Mouse (Mus musculus): ENCODE measurements around the gene Slfn5. TPM values are rescaled to one million over a fixed set of nuclear protein-coding genes. Genes with fewer than 3 reads are reported as not detected.

The Slfn5 gene
- total and polyA plus RNA-seq, 3 experiments: 0.07 to 0.17 (median 0.11) TPM

DNA sequence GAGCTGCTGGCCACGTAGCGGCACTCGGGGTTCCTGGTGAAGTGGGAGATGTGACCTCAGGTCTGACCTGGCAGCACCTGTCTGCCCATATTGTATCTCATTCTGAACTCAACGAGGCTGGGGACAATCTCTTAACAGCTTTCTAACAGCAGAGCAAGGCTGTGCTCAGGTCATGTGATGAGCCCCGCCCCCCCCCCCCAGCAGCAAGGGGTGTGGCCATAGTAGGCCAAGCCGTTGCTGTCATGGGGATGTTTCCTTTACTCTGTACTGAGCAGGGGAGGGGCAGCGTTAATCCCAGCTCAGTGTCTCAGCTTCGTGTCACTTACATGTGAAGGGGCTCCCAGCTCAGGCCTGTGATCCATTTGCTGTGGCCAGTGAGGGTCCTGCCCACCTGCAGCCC is 46.2 kb upstream of the Slfn5 start:
- in situ Hi-C loops (cut with MboI; ENCODE audit: low pct_ligation_motif_present, low pct_unique_long_range_greater_than_20kb, low sequenced_read_pairs): loop anchor here (25.0 kb wide), 2 partner anchors 282 to 507 kb away; partner anchors contain the start of genes Rasl10b, Slfn3 and Slfn4
- peak; percentile 40 for DNase-seq (ENCODE audit: extremely low read depth)
- dilution Hi-C loops (cut with MboI; ENCODE audit: extremely low pct_ligation_motif_present, extremely low pct_unique_long_range_greater_than_20kb, low sequenced_read_pairs): no loop called here

DNA sequence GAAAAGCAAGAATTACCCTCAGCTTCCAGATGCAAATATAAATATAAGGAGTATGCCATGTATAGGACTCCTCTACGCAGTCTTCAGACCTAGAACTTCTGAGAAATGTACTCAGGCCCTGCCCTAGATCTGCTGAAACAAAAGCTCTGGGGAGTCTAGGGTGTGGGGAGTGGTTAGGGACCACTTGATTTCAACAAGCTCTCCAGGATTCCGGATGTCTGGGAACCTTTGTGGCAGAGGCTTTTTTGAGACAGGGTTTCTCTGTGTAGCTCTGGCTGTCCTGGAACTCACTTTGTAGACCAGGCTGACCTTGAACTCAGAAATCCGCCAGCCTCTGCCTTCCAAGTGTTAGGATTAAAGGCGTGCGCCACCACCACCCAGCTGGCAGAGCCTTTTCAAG is 45.3 kb upstream of the Slfn5 start:
- in situ Hi-C loops (cut with MboI; ENCODE audit: low pct_ligation_motif_present, low pct_unique_long_range_greater_than_20kb, low sequenced_read_pairs) (loop anchor here (25.0 kb wide), 2 partner anchors 281 to 506 kb away; partner anchors contain the start of genes Rasl10b, Slfn3 and Slfn4), dilution Hi-C loops (cut with MboI; ENCODE audit: extremely low pct_ligation_motif_present, extremely low pct_unique_long_range_greater_than_20kb, low sequenced_read_pairs) (no loop called here)
- TF ChIP-seq JUN (IDR thresholded peaks at IDR 0.05; ENCODE audit: insufficient read depth, low read depth, low read length) (no peak), EP300 (IDR thresholded peaks at IDR 0.05; ENCODE audit: low read length) (no peak), NELFE (IDR thresholded peaks at IDR 0.05; ENCODE audit: low read depth, low read length) (no peak)
- Histone ChIP-seq H3K4me1 (ENCODE audit: control insufficient read depth in 1 of 2, insufficient read depth in 2 of 2) (peaks cover 3 to 29% of the 10 kb centered on the region in 2 experiments; a peak in 2 of 4 replicates), H3K27me3 (replicated peaks) (peaks cover 11% of the 10 kb centered on the region), H3K9ac (ENCODE audit: insufficient read depth, low read depth) (no peak overlapping the region), H3K79me2 (replicated peaks; ENCODE audit: control insufficient read depth, extremely low read depth, insufficient read depth, poor library complexity, severe bottlenecking) (peaks cover 16% of the 10 kb centered on the region), H3K27ac (ENCODE audit: insufficient read depth, low read depth) (no peak overlapping the region), H3K4me2 (ENCODE audit: insufficient read depth, low read depth, poor library complexity, severe bottlenecking) (no peak overlapping the region), H3K36me3 (replicated peaks in 1 of 2; ENCODE audit: control insufficient read depth in 1 of 2, insufficient read depth in 1 of 2, low read length in 1 of 2) (peaks cover 55 to 64% of the 10 kb centered on the region in 2 experiments), H3K9me3 (replicated peaks; ENCODE audit: low read length) (no peaks in the 10 kb centered on the region), H3K4me3 (replicated peaks in 1 of 3; ENCODE audit: low read depth in 2 of 3, low read length in 2 of 3, poor library complexity in 1 of 3) (no peak overlapping the region)
- DNase-seq (ENCODE audit: extremely low read depth): no peak

More for the DNA sequence above, 46.2 kb upstream of the Slfn5 start:
- Histone ChIP-seq H3K4me1 (ENCODE audit: control insufficient read depth in 1 of 2, insufficient read depth in 2 of 2) (peaks cover 3 to 29% of the 10 kb centered on the region in 2 experiments; a peak in 2 of 4 replicates), H3K9ac (ENCODE audit: insufficient read depth, low read depth) (no peak overlapping the region), H3K27ac (ENCODE audit: insufficient read depth, low read depth) (no peak overlapping the region), H3K4me3 (replicated peaks in 1 of 3; ENCODE audit: low read depth in 2 of 3, low read length in 2 of 3, poor library complexity in 1 of 3) (no peak overlapping the region), H3K36me3 (replicated peaks in 1 of 2; ENCODE audit: control insufficient read depth in 1 of 2, insufficient read depth in 1 of 2, low read length in 1 of 2) (peaks cover 64 to 73% of the 10 kb centered on the region in 2 experiments), H3K79me2 (replicated peaks; ENCODE audit: control insufficient read depth, extremely low read depth, insufficient read depth, poor library complexity, severe bottlenecking) (peaks cover 16% of the 10 kb centered on the region), H3K9me3 (replicated peaks; ENCODE audit: low read length) (no peaks in the 10 kb centered on the region), H3K4me2 (ENCODE audit: insufficient read depth, low read depth, poor library complexity, severe bottlenecking) (no peak overlapping the region), H3K27me3 (replicated peaks) (peaks cover 5% of the 10 kb centered on the region)
- no peak for TF ChIP-seq RAD21 (IDR thresholded peaks at IDR 0.05; ENCODE audit: low read depth, low read length)
- peak; percentile 39; the same call in 1 of the 2 replicates for TF ChIP-seq USF1 (IDR thresholded peaks at IDR 0.05; ENCODE audit: low read depth, low read length)

DNA sequence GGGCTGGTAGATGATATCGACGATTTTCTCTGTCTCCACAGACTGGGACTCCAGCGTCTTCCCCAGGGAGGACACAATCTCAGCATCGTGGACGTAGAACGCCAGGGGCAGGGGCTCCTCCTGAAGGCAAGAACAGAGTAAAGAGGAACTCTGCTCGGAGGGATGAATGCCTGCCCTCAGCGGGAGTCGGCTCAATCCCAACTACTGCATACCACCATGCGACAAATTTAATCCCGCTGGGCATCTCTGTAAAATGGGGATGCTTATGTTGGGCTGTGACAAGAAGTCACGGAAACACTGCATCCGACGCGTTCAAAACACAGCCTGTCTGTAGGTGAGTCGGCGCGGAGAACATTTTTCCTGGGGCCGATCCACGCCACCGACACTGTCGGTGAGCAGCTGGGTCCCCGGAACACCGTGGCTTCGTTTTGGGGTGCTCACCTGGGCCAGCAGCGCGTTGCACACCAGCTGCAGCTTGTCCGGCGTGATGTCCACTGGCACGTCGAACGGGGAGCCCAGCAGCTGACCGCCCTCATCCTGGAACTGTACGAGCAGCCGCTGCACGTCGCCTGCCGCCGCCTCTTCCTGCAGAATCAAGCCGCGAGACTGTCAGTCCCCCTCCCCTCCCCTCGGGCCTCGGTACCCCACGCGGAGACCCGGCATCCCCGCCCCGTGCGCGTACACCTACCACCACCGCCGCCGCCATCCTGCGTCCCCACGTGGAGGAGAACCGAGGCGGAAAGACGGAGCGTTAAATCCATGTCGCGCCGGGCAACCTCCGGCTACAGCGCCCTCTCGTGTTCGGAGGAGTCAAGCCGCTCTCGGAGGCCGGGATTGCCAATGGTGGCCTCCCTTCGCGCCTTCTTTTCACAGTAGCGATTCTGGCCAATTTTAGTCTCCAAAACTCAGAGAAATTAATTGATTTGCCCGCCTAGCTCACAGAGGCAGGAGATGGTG is 43.2 kb upstream of the Slfn5 start, which contains the start of gene Nle1:
Gene Nle1, minus strand, starts transcription at position 761 of the 957 bp plus-strand sequence.
- H3K4me1 ChIP-seq (ENCODE audit: control insufficient read depth in 1 of 2, insufficient read depth in 2 of 2): peaks cover 3 to 29% of the 10 kb centered on the region in 2 experiments; a peak in 2 of 4 replicates
- in situ Hi-C loops (cut with MboI; ENCODE audit: low pct_ligation_motif_present, low pct_unique_long_range_greater_than_20kb, low sequenced_read_pairs) (loop anchor here (25.0 kb wide), 2 partner anchors 279 to 504 kb away; partner anchors contain the start of genes Rasl10b, Slfn3 and Slfn4), dilution Hi-C loops (cut with MboI; ENCODE audit: extremely low pct_ligation_motif_present, extremely low pct_unique_long_range_greater_than_20kb, low sequenced_read_pairs) (no loop called here)
- DNase-seq (ENCODE audit: extremely low read depth): peak; percentile 95
- peak within 1 kb of the TSS; percentile 81 to 90 (median 84) for H3K4me3 ChIP-seq (replicated peaks in 1 of 3; ENCODE audit: low read depth in 2 of 3, low read length in 2 of 3, poor library complexity in 1 of 3)
- H3K36me3 ChIP-seq (replicated peaks in 1 of 2; ENCODE audit: control insufficient read depth in 1 of 2, insufficient read depth in 1 of 2, low read length in 1 of 2): peaks cover 37 to 44% of the 10 kb centered on the region in 2 experiments
- H3K27me3 ChIP-seq (replicated peaks): peaks cover 18% of the 10 kb centered on the region
- H3K9me3 ChIP-seq (replicated peaks; ENCODE audit: low read length): no peaks in the 10 kb centered on the region
- H3K27ac ChIP-seq (ENCODE audit: insufficient read depth, low read depth): no peak within 1 kb of the TSS
- H3K9ac ChIP-seq (ENCODE audit: insufficient read depth, low read depth): peak within 1 kb of the TSS; percentile 69
- peaks cover 16% of the 10 kb centered on the region for H3K79me2 ChIP-seq (replicated peaks; ENCODE audit: control insufficient read depth, extremely low read depth, insufficient read depth, poor library complexity, severe bottlenecking)
- peak within 1 kb of the TSS; percentile 85 for H3K4me2 ChIP-seq (ENCODE audit: insufficient read depth, low read depth, poor library complexity, severe bottlenecking)
- no peak for TF ChIP-seq RAD21 (IDR thresholded peaks at IDR 0.05; ENCODE audit: low read depth, low read length)
- TF ChIP-seq KAT2A (IDR thresholded peaks at IDR 0.05; ENCODE audit: insufficient replicate concordance, low read length): 0 out of 2 replicates have a peak, but pooled peaks have one; percentile 53
- no peak for TF ChIP-seq UBTF (IDR thresholded peaks at IDR 0.05; ENCODE audit: low read depth, low read length)
- TF ChIP-seq GABPA (IDR thresholded peaks at IDR 0.05; ENCODE audit: insufficient replicate concordance, low read depth, low read length): peak; percentile 97
- peak; percentile 40; the same call in 1 of the 2 replicates for TF ChIP-seq BHLHE40 (IDR thresholded peaks at IDR 0.05; ENCODE audit: low read depth, low read length)
- peak; percentile 96 for TF ChIP-seq SIN3A (IDR thresholded peaks at IDR 0.05; ENCODE audit: low read length)
- no peak for TF ChIP-seq ZC3H11A (IDR thresholded peaks at IDR 0.05; ENCODE audit: low read depth, low read length)
- TF ChIP-seq JUN (IDR thresholded peaks at IDR 0.05; ENCODE audit: insufficient read depth, low read depth, low read length): no peak
- TF ChIP-seq NRF1 (IDR thresholded peaks at IDR 0.05; ENCODE audit: low read depth, low read length): peak; percentile 57
- no peak for TF ChIP-seq MAZ (IDR thresholded peaks at IDR 0.05; ENCODE audit: low read depth, low read length)
- peak; percentile 100 for TF ChIP-seq MXI1 (IDR thresholded peaks at IDR 0.05; ENCODE audit: low read depth, low read length)
- peak; percentile 34; the same call in 1 of the 2 replicates for TF ChIP-seq POLR2AphosphoS2 (IDR thresholded peaks at IDR 0.05; ENCODE audit: low read depth, low read length)
- TF ChIP-seq USF1 (IDR thresholded peaks at IDR 0.05; ENCODE audit: low read depth, low read length): peak; percentile 73
- no peak for TF ChIP-seq JUND (conservative IDR thresholded peaks at IDR 0.05; ENCODE audit: low read depth, low read length)
- TF ChIP-seq RCOR1 (conservative IDR thresholded peaks at IDR 0.05; ENCODE audit: low read depth, low read length): no peak
- no peak for TF ChIP-seq CHD1 (IDR thresholded peaks at IDR 0.05; ENCODE audit: low read depth, low read length)
- TF ChIP-seq CTCF (conservative IDR thresholded peaks at IDR 0.05 in 1 of 2, IDR thresholded peaks at IDR 0.05 in 1 of 2; ENCODE audit: low read depth in 2 of 2, low read length in 2 of 2): peak; percentile 25 to 94; a peak in 2 of 4 replicates
- peak; percentile 49 for TF ChIP-seq SMC3 (IDR thresholded peaks at IDR 0.05; ENCODE audit: low read depth, low read length)
- no peak for TF ChIP-seq E2F4 (IDR thresholded peaks at IDR 0.05; ENCODE audit: insufficient replicate concordance, low read depth, low read length)
